Mouse (Mus musculus) adrenal gland, postnatal 14 days (tissue): Measurements from ENCODE around the gene Ttc3. TPM values are rescaled to one million over a fixed set of nuclear protein-coding genes. Genes with fewer than 3 reads are reported as not detected.
"Not testable (repeated sequence)": the region's sequence is repeated elsewhere in the genome, so short reads cannot be mapped to it uniquely, and the experiment has no call there.

Experiments
- DNase-seq: peaks from one replicate; pipeline ENCODE4 v3.0.0; 2021; ENCODE audit warnings: mixed read lengths
- total RNA-seq: library from RNA; stranded (reverse); gene quantifications from 2 replicates; pipeline ENCODE4 v1.2.3, GENCODE M21; 2021

Gene Ttc3
- total RNA-seq, 1 experiment from 2014 or later: 89.9 TPM

DNA sequence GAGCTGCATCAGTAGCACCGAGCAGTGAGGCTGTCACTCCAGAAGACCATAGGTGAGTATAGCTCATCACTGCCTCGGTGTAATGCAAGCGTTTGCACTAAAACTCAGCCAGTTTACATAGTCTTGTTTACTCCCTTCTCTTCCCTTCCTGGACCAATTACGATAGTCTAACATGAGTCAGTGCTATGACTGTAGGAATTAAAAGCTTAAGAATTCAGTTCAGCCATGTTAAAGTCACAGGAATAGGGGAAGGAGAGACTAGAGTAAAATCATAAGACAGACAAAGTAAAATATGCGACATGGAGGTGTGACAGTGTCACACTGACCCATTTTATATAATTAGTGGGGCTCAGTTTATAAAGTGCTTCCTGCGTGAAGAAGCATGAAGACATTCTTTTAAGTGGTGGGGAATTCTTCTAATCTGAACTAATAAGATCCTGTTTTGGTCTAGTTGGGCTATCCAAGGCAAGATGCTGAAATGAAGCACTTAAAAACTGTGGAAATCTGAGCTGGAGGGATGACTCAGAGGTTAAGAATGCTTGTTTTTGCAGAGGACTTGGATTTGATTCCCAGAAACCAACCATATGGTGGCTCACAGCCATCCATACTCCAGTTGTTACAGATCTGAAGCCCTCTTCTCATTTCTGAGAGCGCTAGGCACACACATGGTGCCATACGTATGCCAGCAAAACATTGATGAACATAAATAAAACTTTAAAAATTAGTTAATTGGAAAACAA lies 65.2 kb downstream of the Ttc3 start:
- no peak for DNase-seq

DNA sequence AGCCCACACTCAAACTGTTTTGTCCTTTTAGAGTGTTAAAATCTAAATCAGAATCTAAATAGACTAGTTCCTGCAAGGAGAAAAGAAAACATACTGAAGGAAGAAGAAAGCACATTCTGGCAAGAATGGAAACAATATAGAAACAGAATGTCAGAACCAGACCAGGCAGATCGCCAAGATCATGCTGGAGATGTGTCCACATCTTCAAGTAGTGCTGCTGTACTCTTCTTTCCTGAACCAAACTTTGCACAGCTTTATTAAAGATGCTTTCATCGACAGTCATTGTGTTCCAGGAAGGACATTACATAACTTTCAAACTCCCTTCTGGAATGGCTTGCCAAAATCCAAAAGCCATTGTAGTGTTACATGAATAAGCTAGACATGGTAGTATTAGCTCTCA lies 66.4 kb downstream of the Ttc3 start:
- DNase-seq: no peak

DNA sequence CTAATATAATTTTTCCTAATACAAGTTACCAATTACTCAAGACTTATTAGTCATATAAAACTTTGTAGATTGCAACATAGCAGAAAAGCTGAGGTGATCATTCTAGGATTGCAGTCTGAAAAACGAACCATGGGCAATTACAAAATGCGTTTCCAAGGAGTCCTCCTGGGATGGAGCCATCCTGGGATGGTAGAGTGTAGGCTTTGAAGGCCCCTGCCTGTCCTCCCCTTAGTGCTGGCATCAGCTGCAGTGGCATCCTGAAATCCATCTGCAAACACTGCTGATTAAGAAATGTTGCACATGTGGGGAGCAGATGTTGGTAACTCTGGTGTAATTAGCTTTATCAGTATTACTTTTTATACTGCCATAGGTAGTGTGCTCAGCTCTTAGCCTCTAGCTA lies 70.9 kb downstream of the Ttc3 start:
- DNase-seq: no peak

GRCm38 (mm10) chr16:94449151-94449550 lies 78.7 kb downstream of the Ttc3 start:
- no peak for DNase-seq

GRCm38 (mm10) chr16:94449632-94450031 lies 79.2 kb downstream of the Ttc3 start:
- DNase-seq: no peak

DNA sequence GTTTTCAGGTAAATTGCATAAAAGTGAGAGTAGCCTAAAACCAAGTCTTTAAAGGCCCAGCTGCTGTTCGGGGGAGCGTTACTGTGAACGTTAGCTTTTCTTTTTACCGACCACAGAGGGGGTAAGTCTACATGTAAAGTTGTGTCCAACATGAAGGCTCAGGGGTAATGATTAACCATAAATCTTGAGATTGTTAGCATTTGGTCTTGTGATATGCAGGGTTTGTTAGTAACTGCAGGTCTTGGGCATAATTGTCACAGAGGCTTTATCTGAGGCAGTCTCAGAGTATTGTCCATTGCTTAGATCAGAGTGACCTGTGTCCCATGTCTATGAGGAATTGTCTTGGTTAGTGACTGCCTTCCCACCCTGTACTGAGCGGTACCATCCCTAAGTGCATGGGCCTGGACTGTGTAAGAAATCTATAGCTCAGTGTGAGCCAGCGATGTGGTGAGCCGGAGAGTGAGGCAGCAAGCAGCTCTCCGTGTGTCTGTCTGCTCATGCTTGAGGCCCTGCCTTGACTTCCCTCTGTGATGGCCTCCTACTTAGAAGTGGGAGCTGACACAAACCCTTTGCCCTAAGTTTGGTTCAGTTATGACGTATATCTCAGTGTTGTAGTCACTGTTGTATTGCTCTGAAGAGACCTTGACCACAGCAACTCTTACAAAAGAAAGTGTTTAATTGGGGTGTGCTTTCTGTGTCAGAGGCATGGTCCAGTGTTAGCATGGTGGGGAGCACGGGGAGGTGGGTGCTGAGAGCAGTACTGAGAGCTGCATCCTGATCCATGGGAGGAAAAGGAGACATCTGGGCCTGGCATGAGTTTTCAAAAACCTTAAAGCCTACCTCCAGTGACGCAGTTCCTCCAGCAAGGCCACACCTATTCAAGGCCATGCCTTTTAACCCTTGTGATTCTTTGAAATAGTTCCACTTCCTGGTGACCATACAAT lies 81.4 kb downstream of the Ttc3 start:
- DNase-seq: peak; percentile 21

- DNase-seq: no peak
These were observed 82.3 kb downstream of the Ttc3 start for GRCm38 (mm10) chr16:94452768-94453167.

GRCm38 (mm10) chr16:94454146-94454545 lies 83.7 kb downstream of the Ttc3 start:
- DNase-seq: no peak

GRCm38 (mm10) chr16:94464067-94464466 lies 93.6 kb downstream of the Ttc3 start:
- no peak for DNase-seq

GRCm38 (mm10) chr16:94465900-94466299 lies 95.5 kb downstream of the Ttc3 start:
- no peak for DNase-seq

GRCm38 (mm10) chr16:94466317-94466716 lies 95.9 kb downstream of the Ttc3 start:
- not testable (repeated sequence) for DNase-seq

DNA sequence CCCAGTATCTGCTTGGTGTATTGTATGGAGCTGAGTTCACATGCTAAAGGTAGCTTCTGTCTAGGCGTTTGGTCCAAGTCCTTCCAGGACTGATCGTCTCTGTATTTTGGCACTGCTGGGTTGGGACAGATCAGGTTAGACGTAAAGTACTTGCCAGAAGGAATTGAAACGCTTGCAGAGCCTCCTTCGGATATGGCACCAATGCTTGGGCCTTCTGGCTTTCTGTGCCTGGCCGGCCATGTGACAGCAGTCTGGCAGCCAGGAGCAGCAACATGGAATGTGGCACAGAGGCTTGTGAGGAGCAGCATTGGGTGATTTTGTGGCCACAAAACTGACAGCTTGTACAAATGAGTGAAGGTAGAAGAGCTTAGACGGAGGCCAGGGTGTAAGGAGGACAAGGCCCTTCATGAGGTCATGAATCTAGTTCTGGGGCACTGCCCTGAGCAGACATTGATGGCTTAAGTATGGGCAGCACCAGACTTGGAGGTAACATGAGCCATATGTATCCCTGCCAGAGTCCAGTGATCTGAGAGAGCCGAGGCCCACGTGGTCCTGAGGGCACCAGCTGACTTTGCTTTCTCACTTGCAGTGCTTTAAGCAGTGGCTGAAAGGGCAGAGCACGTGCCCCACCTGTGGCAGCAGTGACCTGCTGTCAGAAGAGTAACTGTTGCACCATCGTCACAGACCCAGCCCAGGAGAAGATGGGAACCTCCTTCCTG lies 97.1 kb downstream of the Ttc3 start:
- DNase-seq: peak; percentile 42

DNA sequence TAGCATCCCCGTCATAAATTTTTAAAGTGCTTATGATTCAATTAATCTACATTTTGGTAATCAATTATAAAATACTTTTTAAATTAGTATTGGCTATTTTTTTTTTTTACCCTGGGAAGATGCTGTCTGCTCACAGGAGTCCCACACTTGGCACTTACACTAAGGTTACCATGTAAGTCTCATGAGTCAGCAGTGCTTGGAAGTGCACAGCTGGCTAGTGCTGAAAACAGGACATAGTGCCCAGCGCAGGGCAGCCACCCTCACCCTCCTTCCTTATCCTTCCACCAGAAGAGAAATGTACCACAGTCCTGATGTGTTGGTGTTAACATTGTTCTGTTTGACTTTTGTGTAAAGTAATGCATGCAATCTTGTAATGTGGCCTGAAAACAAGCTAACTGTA lies 98.0 kb downstream of the Ttc3 start:
- no peak for DNase-seq

DNA sequence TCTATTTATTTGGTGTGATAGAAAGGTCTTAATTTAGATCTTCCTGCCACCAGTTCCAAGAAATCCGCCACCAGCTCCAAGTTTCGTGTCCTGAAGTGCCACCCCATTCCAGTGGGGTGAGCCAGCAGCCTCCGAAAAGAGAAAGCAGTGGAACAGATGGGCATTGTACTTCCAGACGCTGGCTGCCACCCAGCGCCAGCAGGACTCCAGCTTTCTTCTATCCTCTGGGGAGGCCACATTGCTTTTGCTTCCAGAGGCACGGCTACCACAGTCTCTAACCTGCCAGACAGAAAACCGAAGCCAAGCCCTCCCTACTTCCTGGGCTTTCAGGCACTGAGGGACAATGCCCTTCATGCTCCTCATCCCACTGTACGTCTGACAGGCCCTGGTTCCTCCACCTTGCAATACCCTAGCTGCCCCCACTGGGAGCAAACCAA lies 102.1 kb downstream of the Ttc3 start:
- peak; percentile 73 for DNase-seq

GRCm38 (mm10) chr16:94473086-94473822 lies 102.8 kb downstream of the Ttc3 start:
- DNase-seq: no peak

DNA sequence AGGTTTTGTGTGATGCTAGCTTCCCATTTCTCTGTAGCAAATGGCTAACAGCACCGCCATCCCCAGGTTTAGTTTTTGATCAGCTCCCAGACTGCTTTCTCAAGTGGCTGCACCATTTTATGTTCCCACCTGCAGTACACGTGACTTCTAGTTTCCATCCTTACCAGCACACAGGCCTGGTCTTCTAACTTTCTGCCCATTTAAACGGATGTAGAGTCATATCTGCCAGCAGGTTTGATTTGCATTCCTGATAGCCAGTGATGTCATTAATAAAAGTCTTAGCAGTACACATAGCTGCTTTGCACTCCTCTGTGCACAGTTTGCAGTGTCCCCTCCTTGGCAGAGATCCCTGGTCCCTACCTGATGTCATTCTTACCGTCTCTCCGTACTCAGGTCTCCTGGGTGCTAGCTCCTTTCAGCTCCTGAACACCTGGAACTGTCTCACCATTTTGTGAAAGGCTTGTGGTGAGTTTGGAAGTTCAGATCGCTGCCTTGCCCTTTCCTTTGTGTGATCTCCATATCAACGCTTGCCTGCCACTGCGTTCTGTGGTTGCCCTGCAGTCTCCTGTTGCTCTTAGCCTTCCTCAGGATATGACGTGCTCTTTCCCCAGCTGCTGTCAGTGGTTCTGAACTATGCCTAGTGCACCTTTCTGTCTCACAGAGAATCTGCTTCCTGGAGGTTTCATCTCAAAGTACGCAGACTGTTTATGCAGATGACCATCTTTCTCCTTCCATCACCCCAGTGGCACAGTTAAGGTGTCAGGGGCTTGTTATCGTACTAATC lies 114.5 kb downstream of the Ttc3 start:
- no peak for DNase-seq

- DNase-seq: no peak
These were observed 116.9 kb downstream of the Ttc3 start for GRCm38 (mm10) chr16:94487341-94487740.

- no peak for DNase-seq
These were observed 118.9 kb downstream of the Ttc3 start for GRCm38 (mm10) chr16:94489326-94489725.

- peak; percentile 47 for DNase-seq
These were observed 126.8 kb downstream of the Ttc3 start for GRCm38 (mm10) chr16:94497176-94497575.

GRCm38 (mm10) chr16:94497911-94498310 lies 127.5 kb downstream of the Ttc3 start:
- peak; percentile 75 for DNase-seq

- DNase-seq: no peak
These were observed 133.8 kb downstream of the Ttc3 start for GRCm38 (mm10) chr16:94504192-94504591.
